Mouse (Mus musculus) midbrain, embryonic 15.5 days (tissue): Measurements from ENCODE around the gene Ddx4. TPM values are rescaled to one million over a fixed set of nuclear protein-coding genes. Genes with fewer than 3 reads are reported as not detected.

Source experiments
- ATAC-seq: fragments of 200-750 bp; cut with Nextera tagmentation; replicated peaks from 2 replicates; pipeline ENCODE4 v1.8.0; 2017; ENCODE audit warnings: moderate TSS enrichment
- H3K27ac ChIP-seq: fragments of 300-500 bp; sonication (generic); 2 replicates; pipeline ENCODE4 v1.5.1; 2015; ENCODE audit warnings: mild to moderate bottlenecking, inconsistent platforms
- H3K27me3 ChIP-seq: fragments of 300-500 bp; sonication (generic); replicated peaks from 2 replicates; pipeline ENCODE4 v1.6.1; 2015; ENCODE audit warnings: inconsistent platforms
- H3K36me3 ChIP-seq: fragments of 300-500 bp; sonication (generic); replicated peaks from 2 replicates; pipeline ENCODE4 v1.6.1; 2015; ENCODE audit warnings: inconsistent platforms
- H3K4me1 ChIP-seq: fragments of 300-500 bp; sonication (generic); 2 replicates; pipeline ENCODE4 v1.6.1; 2015; ENCODE audit warnings: inconsistent platforms
- H3K4me2 ChIP-seq: fragments of 300-500 bp; sonication (generic); 2 replicates; pipeline ENCODE4 v1.6.1; 2015; ENCODE audit warnings: inconsistent platforms, mild to moderate bottlenecking, moderate library complexity
- H3K4me3 ChIP-seq: fragments of 300-500 bp; sonication (generic); 2 replicates; pipeline ENCODE4 v1.5.1; 2015; ENCODE audit warnings: mild to moderate bottlenecking, inconsistent platforms
- H3K9ac ChIP-seq: fragments of 300-500 bp; sonication (generic); 2 replicates; pipeline ENCODE4 v1.6.1; 2015; ENCODE audit warnings: mild to moderate bottlenecking, inconsistent platforms
- H3K9me3 ChIP-seq: fragments of 300-500 bp; sonication (generic); 2 replicates; pipeline ENCODE4 v1.6.1; 2016; ENCODE audit warnings: inconsistent platforms
- WGBS: fragments of 180-500 bp; shearing (Covaris S2); methylation state at CpG from one replicate; pipeline ENCODE4 v1.1.7; 2015; ENCODE audit warnings: mixed read lengths; 5-methylcytosine and 5-hydroxymethylcytosine counted together
- polyA plus RNA-seq: library from polyadenylated mRNA; unstranded; fragments of >200 nt; fragmentation: Nextera tagmentation; extraction: Ambion mirVana; gene quantifications from 2 replicates; pipeline ENCODE4 v1.2.1, GENCODE M21; 2015

Gene Ddx4
- polyA plus RNA-seq = 0.77 and 0.88 TPM in 2 replicates

GRCm38 (mm10) chr13:112652205-112652604, at the start of gene Ddx4:
Ddx4 (minus strand) TSS chr13:112652475.
- Histone ChIP-seq H3K9ac (no peak within 1 kb of the TSS), H3K4me2 (no peak within 1 kb of the TSS)
- WGBS = 73% methylated on average over 45 of the region's 45 CpGs

GRCm38 (mm10) chr13:112701256-112701655, 49.0 kb upstream of the Ddx4 start:
- ATAC-seq = no peak
- Histone ChIP-seq H3K27ac (no peak overlapping the region), H3K4me3 (no peak overlapping the region), H3K4me1 (no peaks in the 10 kb centered on the region), H3K4me2 (no peak overlapping the region), H3K9me3 (no peaks in the 10 kb centered on the region), H3K27me3 (no peaks in the 10 kb centered on the region), H3K9ac (no peak overlapping the region), H3K36me3 (peaks cover 11% of the 10 kb centered on the region; the same call in 1 of the 2 replicates)
- 90% methylated on average over 8 of the region's 8 CpGs for WGBS

More at GRCm38 (mm10) chr13:112652205-112652604, at the start of gene Ddx4:
- peaks cover 5% of the 10 kb centered on the region; the same call in 1 of the 2 replicates for H3K9me3 ChIP-seq
- H3K27ac ChIP-seq = no peak within 1 kb of the TSS
- no peaks in the 10 kb centered on the region for H3K36me3 ChIP-seq
- ATAC-seq = no peak
- H3K4me3 ChIP-seq = no peak within 1 kb of the TSS
- H3K27me3 ChIP-seq = no peaks in the 10 kb centered on the region
- no peaks in the 10 kb centered on the region for H3K4me1 ChIP-seq

DNA sequence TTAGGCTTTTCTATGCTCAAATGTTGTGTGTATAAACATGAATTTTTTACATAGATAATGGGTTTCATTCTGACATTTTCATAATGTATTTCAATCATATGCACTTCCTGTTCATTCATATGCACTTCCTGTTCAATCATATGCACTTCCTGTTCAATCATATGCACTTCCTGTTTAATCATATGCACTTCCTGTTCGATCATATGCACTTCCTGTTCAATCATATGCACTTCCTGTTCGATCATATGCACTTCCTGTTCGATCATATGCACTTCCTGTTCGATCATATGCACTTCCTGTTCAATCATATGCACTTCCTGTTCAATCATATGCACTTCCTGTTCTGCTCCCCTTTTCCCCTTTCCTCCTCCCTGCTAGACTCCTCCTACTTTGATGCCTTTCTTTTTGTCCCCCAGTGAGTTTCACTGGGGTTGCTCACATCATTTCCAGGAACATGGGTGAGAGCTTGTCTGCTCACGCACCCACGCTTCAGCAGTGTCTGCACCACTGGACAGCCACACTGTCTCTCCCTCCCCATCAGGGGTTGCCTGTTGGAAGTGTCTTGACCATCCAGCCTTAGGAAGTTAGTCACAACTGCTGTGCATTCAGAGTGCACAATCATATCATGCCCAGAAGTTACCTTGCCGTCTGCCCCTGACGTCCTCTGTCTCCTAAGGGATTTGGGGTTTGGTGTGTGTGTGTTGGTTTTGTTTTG, 43.4 kb upstream of the Ddx4 start:
- Histone ChIP-seq H3K4me3 (no peak overlapping the region), H3K9ac (no peak overlapping the region), H3K4me2 (no peak overlapping the region), H3K27me3 (no peaks in the 10 kb centered on the region), H3K9me3 (no peaks in the 10 kb centered on the region; the same call in 1 of the 2 replicates), H3K4me1 (no peaks in the 10 kb centered on the region), H3K27ac (no peak overlapping the region), H3K36me3 (peaks cover 9% of the 10 kb centered on the region; the same call in 1 of the 2 replicates)
- WGBS = 97% methylated on average over 8 of the region's 8 CpGs
- peak; percentile 70 for ATAC-seq

- H3K9ac ChIP-seq = no peak overlapping the region
These were observed 40.7 kb upstream of the Ddx4 start for GRCm38 (mm10) chr13:112692870-112693553.

GRCm38 (mm10) chr13:112686155-112686554, 33.9 kb upstream of the Ddx4 start:
- 86% methylated on average over 2 of the region's 2 CpGs for WGBS
- 0 out of 2 replicates have a peak, but pooled peaks cover 2% of the 10 kb centered on the region for H3K36me3 ChIP-seq
- H3K27me3 ChIP-seq = no peaks in the 10 kb centered on the region
- no peak overlapping the region for H3K9ac ChIP-seq
- no peak overlapping the region for H3K4me3 ChIP-seq
- H3K4me2 ChIP-seq = no peak overlapping the region
- no peaks in the 10 kb centered on the region for H3K9me3 ChIP-seq
- no peak overlapping the region for H3K27ac ChIP-seq
- H3K4me1 ChIP-seq = no peaks in the 10 kb centered on the region
- no peak for ATAC-seq

More at GRCm38 (mm10) chr13:112692870-112693553, 40.7 kb upstream of the Ddx4 start:
- Histone ChIP-seq H3K27ac (no peak overlapping the region), H3K4me2 (no peak overlapping the region), H3K4me3 (no peak overlapping the region), H3K36me3 (0 out of 2 replicates have a peak, but pooled peaks cover 6% of the 10 kb centered on the region), H3K9me3 (no peaks in the 10 kb centered on the region; the same call in 1 of the 2 replicates), H3K4me1 (no peaks in the 10 kb centered on the region), H3K27me3 (no peaks in the 10 kb centered on the region)
- 92% methylated on average over 10 of the region's 10 CpGs for WGBS
- ATAC-seq = no peak

- WGBS = 86% methylated on average over 6 of the region's 6 CpGs
- Histone ChIP-seq H3K27me3 (no peaks in the 10 kb centered on the region), H3K9me3 (no peaks in the 10 kb centered on the region), H3K27ac (no peak overlapping the region), H3K9ac (no peak overlapping the region), H3K36me3 (no peaks in the 10 kb centered on the region), H3K4me1 (no peaks in the 10 kb centered on the region), H3K4me3 (no peak overlapping the region), H3K4me2 (no peak overlapping the region)
- ATAC-seq = no peak
These were observed 31.7 kb upstream of the Ddx4 start for GRCm38 (mm10) chr13:112683970-112684369.

GRCm38 (mm10) chr13:112683312-112683711, 31.0 kb upstream of the Ddx4 start:
- Histone ChIP-seq H3K27me3 (no peaks in the 10 kb centered on the region), H3K9me3 (no peaks in the 10 kb centered on the region), H3K36me3 (no peaks in the 10 kb centered on the region), H3K9ac (no peak overlapping the region), H3K4me2 (no peak overlapping the region), H3K4me3 (no peak overlapping the region), H3K27ac (no peak overlapping the region), H3K4me1 (no peaks in the 10 kb centered on the region)
- 79% methylated on average over 2 of the region's 2 CpGs for WGBS
- ATAC-seq = no peak

- Histone ChIP-seq H3K27me3 (no peaks in the 10 kb centered on the region), H3K4me2 (no peak overlapping the region), H3K4me3 (no peak overlapping the region), H3K9ac (no peak overlapping the region), H3K36me3 (0 out of 2 replicates have a peak, but pooled peaks cover 4% of the 10 kb centered on the region), H3K4me1 (peaks cover 2% of the 10 kb centered on the region; the same call in 1 of the 2 replicates), H3K27ac (no peak overlapping the region), H3K9me3 (no peaks in the 10 kb centered on the region)
- 92% methylated on average over 4 of the region's 4 CpGs for WGBS
- ATAC-seq = no peak
These were observed 25.9 kb upstream of the Ddx4 start for GRCm38 (mm10) chr13:112678154-112678553.

DNA sequence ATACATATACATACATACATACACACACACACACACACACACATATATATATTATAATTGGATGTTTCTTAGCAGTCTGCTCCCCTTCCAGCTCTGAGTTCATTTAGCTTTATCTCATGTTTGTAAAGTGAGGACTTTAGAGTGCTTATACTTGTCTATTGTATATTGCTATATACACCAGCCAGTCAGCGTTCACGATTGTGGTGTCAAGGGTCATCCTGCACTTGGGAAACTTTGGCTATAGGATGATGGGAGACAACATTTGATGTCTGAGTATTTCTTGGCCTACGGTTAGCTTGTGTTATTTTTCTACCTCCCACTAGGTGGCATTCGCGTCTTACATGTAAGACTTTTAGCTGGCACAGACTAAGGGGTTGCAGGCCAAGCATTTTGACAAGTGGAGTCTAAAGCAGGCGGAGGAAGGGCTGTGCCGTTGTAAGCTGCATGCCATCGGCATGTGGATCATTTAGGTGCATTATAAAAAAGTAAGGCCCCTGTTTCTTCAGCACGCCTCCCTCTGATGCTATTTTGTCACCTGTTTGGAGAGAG, 21.7 kb upstream of the Ddx4 start:
- no peaks in the 10 kb centered on the region for H3K9me3 ChIP-seq
- H3K4me3 ChIP-seq = no peak overlapping the region
- H3K4me2 ChIP-seq = no peak overlapping the region
- no peaks in the 10 kb centered on the region for H3K27me3 ChIP-seq
- 13% methylated on average over 9 of the region's 9 CpGs for WGBS
- no peak overlapping the region for H3K9ac ChIP-seq
- no peak overlapping the region for H3K27ac ChIP-seq
- H3K36me3 ChIP-seq = peaks cover 14% of the 10 kb centered on the region; the same call in 1 of the 2 replicates
- peak; percentile 85 for ATAC-seq
- peaks cover 2% of the 10 kb centered on the region; the same call in 1 of the 2 replicates for H3K4me1 ChIP-seq

- Histone ChIP-seq H3K36me3 (peaks cover 10% of the 10 kb centered on the region; the same call in 1 of the 2 replicates), H3K27ac (no peak overlapping the region), H3K4me2 (no peak overlapping the region), H3K27me3 (no peaks in the 10 kb centered on the region), H3K9me3 (no peaks in the 10 kb centered on the region), H3K4me3 (no peak overlapping the region), H3K9ac (no peak overlapping the region), H3K4me1 (peaks cover 2% of the 10 kb centered on the region; the same call in 1 of the 2 replicates)
- WGBS = 84% methylated on average over 6 of the region's 6 CpGs
- no peak for ATAC-seq
These were observed 20.5 kb upstream of the Ddx4 start for GRCm38 (mm10) chr13:112672797-112673196.

- Histone ChIP-seq H3K36me3 (peaks cover 10% of the 10 kb centered on the region; the same call in 1 of the 2 replicates), H3K4me3 (no peak overlapping the region), H3K4me1 (peaks cover 2% of the 10 kb centered on the region; the same call in 1 of the 2 replicates), H3K27ac (no peak overlapping the region), H3K4me2 (no peak overlapping the region), H3K27me3 (no peaks in the 10 kb centered on the region), H3K9me3 (no peaks in the 10 kb centered on the region), H3K9ac (no peak overlapping the region)
- 73% methylated on average over 13 of the region's 13 CpGs for WGBS
- ATAC-seq = no peak
These were observed 19.4 kb upstream of the Ddx4 start for GRCm38 (mm10) chr13:112671708-112672107.

DNA sequence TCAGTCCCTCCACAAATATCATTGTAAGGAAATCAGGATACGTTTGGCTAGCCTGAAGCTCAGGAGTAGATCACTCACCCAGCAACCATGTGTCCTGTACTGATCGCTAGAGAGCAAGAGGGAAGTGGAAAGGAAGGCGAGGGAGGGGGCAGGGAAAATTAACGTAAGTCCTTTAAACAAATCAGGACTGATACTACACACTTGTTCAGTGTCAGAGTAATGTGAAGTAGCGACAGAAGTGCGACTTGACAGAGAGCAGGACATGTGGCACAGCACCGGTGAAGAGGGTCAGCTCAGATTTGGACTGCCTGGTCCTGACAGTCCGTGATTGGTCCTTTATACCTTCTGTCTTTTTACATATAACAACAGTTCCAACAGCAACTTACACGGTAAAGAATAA, 14.9 kb upstream of the Ddx4 start:
- Histone ChIP-seq H3K4me1 (peaks cover under 1% of the 10 kb centered on the region; the same call in 1 of the 2 replicates), H3K9ac (no peak overlapping the region), H3K27ac (no peak overlapping the region), H3K9me3 (no peaks in the 10 kb centered on the region), H3K4me2 (no peak overlapping the region), H3K36me3 (peaks cover 10% of the 10 kb centered on the region; the same call in 1 of the 2 replicates), H3K4me3 (no peak overlapping the region), H3K27me3 (no peaks in the 10 kb centered on the region)
- WGBS = 84% methylated on average over 9 of the region's 9 CpGs
- ATAC-seq = no peak
